Mouse (Mus musculus): ENCODE measurements around the gene Rtl6.

- TF ChIP-seq CTCF (IDR thresholded peaks at IDR 0.05; ENCODE audit: low read depth) (no peak), EP300 (optimal IDR thresholded peaks at IDR 0.05) (no peak)
Observed at GRCm38 (mm10) chr15:84509161-84509560, 48.5 kb downstream of the Rtl6 start.

Measured in stomach, postnatal 0 days (tissue).